Mouse (Mus musculus) brown adipose tissue, adult 24 weeks (tissue): Measurements from ENCODE around the gene Rsad2. TPM values are rescaled to one million over a fixed set of nuclear protein-coding genes. Genes with fewer than 3 reads are reported as not detected.
"Not testable (repeated sequence)": the region's sequence is repeated elsewhere in the genome, so short reads cannot be mapped to it uniquely, and the experiment has no call there.

ENCODE experiments used
- H3K27ac ChIP-seq: fragments of 200-500 bp; replicated peaks from 2 replicates; pipeline ENCODE4 v1.5.1; 2012; ENCODE audit warnings: low read depth, mild to moderate bottlenecking, low read length
- H3K4me1 ChIP-seq: fragments of 200-500 bp; 2 replicates; pipeline ENCODE4 v1.6.1; 2012; ENCODE audit warnings: low read length, mixed read lengths; ENCODE audit not compliant: control insufficient read depth, insufficient read depth, insufficient read length
- H3K4me3 ChIP-seq: fragments of 200-500 bp; 2 replicates; pipeline ENCODE4 v1.5.1; 2012; ENCODE audit warnings: low read depth, mild to moderate bottlenecking, low read length, moderate library complexity; ENCODE audit not compliant: insufficient read depth
- polyA plus RNA-seq: library from polyadenylated mRNA; stranded (reverse); fragments of >200 nt; gene quantifications from 2 replicates; pipeline ENCODE4 v1.2.4, GENCODE M21; 2012; ENCODE audit not compliant: missing spikeins, insufficient read depth, insufficient read length

Gene Rsad2
- polyA plus RNA-seq, 1 experiment: 2.9 TPM

DNA sequence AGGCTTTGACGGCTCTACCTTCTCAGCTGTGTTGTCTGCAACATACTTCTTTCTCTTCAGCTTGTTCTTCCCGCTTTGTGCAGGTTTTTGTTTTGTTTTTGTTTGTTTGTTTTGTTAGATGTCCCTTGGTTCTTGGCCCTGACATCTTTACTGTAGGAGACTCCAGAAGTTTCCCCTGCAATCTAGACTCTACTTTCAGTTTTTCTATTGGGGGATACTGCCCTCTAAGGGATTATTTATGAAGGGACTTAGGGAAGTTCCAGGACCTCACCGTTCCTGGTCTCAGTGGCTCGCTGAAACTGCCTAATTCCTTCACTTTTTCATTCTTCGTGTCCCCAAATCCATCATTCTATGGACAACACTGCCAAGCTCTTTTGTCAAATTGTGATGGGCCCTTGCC is 9.3 kb upstream of the Rsad2 start:
- Histone ChIP-seq H3K4me1 (peaks cover 8% of the 10 kb centered on the region; the same call in 1 of the 2 replicates), H3K27ac (no peak overlapping the region), H3K4me3 (no peak overlapping the region)

- peak overlapping the region; percentile 78 for H3K27ac ChIP-seq
- peaks cover 19% of the 10 kb centered on the region; the same call in 1 of the 2 replicates for H3K4me1 ChIP-seq
- H3K4me3 ChIP-seq: no peak overlapping the region
Measured at GRCm38 (mm10) chr12:26460091-26460490, 3.8 kb upstream of the Rsad2 start.

DNA sequence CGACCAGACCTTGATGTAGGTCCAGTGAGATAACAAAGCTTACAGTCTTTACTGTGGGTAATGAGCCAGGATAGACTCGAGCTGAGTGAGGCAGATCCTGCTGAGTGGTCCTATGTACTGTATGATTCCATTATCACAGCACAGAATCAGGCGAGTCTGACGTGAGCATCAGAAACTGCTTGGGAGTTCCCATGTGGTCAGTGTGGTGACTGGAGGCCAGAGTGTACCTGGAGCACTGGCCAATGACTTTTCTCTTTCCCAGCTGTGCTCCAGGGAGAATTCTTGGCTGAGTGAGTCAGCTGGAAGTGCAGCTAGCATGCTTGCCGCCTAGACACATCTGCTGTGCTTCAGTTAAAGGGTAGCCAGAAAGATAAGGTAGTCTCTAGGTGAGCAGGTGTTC is 1.6 kb downstream of the Rsad2 start:
- Histone ChIP-seq H3K4me1 (peaks cover 26% of the 10 kb centered on the region; the same call in 1 of the 2 replicates), H3K27ac (peak overlapping the region; percentile 75), H3K4me3 (peak overlapping the region; percentile 67)

DNA sequence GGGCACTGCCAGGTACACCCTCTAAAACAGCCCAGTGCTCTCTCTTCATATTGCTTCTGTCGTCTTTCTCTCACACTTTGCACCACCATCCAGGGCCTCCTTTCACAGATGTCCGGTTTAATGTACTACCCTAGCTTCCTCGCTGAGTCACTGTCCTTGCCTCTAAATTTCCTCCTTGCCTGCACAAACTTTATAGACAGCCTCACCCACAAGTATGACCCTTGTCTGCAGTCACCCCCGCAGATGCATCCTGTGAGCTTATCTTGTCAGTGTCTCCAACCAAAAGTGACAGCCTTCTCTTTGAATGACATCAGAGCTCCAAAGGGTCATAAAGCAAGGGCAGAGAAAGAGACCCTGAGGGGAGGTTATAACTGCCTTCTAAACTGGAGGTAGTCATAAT is 3.3 kb downstream of the Rsad2 start:
- H3K4me1 ChIP-seq: peaks cover 29% of the 10 kb centered on the region; the same call in 1 of the 2 replicates
- H3K27ac ChIP-seq: peak overlapping the region; percentile 55; the same call in 1 of the 2 replicates
- peak overlapping the region; percentile 32 for H3K4me3 ChIP-seq

- Histone ChIP-seq H3K4me1 (peaks cover 31% of the 10 kb centered on the region), H3K4me3 (no peak overlapping the region), H3K27ac (0 out of 2 replicates have a peak overlapping the region, but pooled peaks have one; percentile 46)
Measured at GRCm38 (mm10) chr12:26451150-26451549, 5.1 kb downstream of the Rsad2 start.

- Histone ChIP-seq H3K4me3 (no peak overlapping the region), H3K4me1 (peaks cover 28% of the 10 kb centered on the region), H3K27ac (peak overlapping the region; percentile 8; the same call in 1 of the 2 replicates)
Measured at GRCm38 (mm10) chr12:26449483-26449882, 6.8 kb downstream of the Rsad2 start.

DNA sequence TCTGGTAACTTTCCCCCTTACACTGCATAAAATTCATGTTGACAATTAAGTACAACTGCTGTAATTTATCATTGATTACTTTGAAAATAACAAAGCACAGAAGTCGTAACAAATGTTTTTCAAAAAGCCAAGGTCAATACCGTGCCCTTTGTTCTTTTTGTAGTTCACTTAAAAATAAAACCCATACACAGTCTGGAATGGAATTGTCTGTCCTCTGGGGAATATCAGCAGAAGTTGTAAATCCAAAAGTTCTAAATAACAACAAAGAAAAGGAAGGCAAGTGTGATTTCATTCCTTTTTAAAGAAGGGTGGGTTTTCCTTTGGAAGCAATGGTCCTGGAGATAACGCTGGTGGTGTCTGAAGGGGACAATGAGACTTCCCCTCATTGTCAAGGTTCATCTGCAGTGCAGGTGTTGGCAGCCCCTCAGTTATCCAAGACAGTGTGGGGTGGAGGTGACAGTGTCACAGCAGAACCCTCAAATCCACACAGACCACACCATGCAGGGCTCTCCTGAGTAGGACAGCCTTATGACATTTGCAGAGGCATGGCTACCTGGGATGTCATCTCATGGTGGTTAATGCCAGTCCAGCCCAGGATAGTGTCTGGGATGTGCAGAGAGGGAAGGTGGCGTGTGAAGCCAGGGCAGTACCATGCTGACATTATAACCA is 9.7 kb downstream of the Rsad2 start:
- H3K27ac ChIP-seq: peak overlapping the region; percentile 80
- no peak overlapping the region for H3K4me3 ChIP-seq
- peaks cover 18% of the 10 kb centered on the region for H3K4me1 ChIP-seq

GRCm38 (mm10) chr12:26444511-26444910 is 11.7 kb downstream of the Rsad2 start:
- Histone ChIP-seq H3K27ac (no peak overlapping the region), H3K4me1 (peaks cover 12% of the 10 kb centered on the region), H3K4me3 (no peak overlapping the region)

GRCm38 (mm10) chr12:26444054-26444453 is 12.2 kb downstream of the Rsad2 start:
- no peak overlapping the region for H3K4me3 ChIP-seq
- H3K27ac ChIP-seq: no peak overlapping the region
- peaks cover 11% of the 10 kb centered on the region for H3K4me1 ChIP-seq

- Histone ChIP-seq H3K4me3 (no peak overlapping the region), H3K27ac (peak overlapping the region; percentile 74), H3K4me1 (peaks cover 5% of the 10 kb centered on the region; the same call in 1 of the 2 replicates)
Measured at GRCm38 (mm10) chr12:26439366-26439765, 16.9 kb downstream of the Rsad2 start.

DNA sequence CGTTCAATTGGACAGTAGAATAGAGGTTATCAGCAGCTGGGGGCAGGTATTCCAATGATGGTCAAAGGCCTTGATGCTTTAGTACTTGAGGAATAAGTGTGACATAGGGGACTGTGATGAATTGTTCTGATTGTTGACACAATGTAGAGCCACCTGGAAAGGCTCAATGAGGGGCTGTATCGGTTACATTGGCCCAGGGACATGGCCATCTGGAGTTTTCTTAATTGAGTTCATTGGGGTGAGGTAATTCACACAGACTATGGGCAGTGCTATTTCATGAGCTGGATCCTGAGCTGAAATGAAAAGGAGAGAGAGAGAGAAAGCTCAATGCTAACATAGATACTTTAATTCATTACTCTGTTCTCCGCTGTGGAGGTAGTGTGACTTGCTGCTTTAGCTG is 18.3 kb downstream of the Rsad2 start:
- peaks cover 5% of the 10 kb centered on the region; the same call in 1 of the 2 replicates for H3K4me1 ChIP-seq
- no peak overlapping the region for H3K4me3 ChIP-seq
- H3K27ac ChIP-seq: no peak overlapping the region

GRCm38 (mm10) chr12:26436334-26436733 is 19.9 kb downstream of the Rsad2 start:
- Histone ChIP-seq H3K27ac (peak overlapping the region; percentile 9; the same call in 1 of the 2 replicates), H3K4me1 (peaks cover 5% of the 10 kb centered on the region; the same call in 1 of the 2 replicates), H3K4me3 (no peak overlapping the region)

DNA sequence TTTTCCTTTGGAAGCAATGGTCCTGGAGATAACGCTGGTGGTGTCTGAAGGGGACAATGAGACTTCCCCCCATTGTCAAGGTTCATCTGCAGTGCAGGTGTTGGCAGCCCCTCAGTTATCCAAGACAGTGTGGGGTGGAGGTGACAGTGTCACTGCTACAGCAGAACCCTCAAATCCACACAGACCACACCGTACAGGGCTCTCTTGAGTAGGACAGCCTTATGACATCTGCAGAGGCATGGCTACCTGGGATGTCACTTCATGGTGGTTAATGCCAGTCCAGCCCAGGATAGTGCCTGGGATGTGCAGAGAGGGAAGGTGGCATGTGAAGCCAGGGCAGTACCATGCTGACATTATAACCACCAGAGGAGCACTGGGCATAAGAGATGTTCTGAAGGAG is 27.5 kb downstream of the Rsad2 start:
- not testable (repeated sequence) for H3K4me1 ChIP-seq, H3K4me3 ChIP-seq, H3K27ac ChIP-seq

DNA sequence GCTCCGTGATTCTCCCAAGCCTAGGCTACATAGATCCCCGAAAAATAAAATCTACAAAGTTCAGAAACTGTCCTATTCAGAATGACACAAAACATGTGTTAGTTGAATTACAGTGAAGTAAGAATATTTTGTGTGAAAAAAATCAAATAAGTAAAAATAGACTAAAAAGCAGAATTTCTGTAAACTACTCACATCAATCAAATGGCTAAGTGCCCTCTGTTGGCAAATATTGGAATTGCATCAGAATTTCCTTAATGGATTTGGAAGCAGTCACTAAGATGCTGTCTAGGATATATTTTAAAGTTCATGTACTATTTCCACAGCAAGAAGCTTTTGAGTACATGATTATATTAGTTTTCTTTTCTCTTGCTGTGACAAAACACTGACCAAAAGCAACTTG is 31.4 kb downstream of the Rsad2 start:
- Histone ChIP-seq H3K4me1 (no peaks in the 10 kb centered on the region; the same call in 1 of the 2 replicates), H3K27ac (no peak overlapping the region), H3K4me3 (no peak overlapping the region)

DNA sequence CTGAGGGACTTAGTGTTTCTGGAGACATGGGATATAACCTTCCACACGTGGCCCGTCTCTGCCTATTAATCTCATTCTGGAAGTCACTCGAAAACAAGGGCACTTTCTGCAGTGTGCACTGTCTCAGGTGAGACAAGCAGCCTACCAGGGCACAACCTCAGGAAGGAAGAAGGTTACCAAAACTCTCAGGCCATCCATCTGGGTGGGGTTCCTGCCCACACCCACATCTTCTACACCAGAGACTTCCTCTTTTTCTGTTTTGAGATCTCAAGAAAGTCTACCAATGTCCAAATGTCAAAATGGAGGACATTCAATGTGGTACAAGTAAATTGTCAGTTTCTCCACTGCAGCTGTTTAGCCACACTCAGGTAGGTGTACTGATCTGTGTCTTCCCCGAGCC is 37.9 kb downstream of the Rsad2 start:
- H3K4me3 ChIP-seq: no peak overlapping the region
- H3K4me1 ChIP-seq: no peaks in the 10 kb centered on the region
- H3K27ac ChIP-seq: no peak overlapping the region

DNA sequence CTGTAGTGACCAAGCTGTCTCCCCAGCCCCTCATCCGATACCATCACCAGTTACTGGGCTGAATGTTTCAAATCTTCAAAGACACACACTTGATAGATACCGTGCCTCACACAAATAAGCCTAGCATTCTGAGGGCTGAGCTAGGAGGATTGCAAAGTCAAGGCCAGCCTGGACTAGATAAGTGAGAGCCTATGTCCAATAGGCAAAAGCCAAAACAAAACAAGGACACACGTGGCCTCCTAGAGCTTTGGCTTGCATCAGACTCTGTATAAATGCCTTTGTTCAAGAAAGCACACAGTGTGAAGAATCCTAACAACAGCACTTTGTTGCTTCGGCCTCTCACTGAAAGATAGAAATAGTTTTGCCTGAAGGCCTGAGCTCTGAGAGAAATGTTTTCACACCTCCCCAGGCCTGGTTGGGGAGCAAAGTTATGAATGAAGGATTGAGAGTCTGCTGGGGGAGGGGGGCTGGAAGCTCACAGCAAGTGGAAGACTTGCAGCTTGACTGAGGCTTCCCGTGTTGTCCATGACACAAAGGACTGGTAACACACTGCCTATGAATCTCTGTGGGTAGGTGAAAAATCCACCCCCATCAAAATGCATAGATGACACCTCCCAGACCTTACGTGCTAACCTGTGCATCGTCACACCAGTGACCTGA is 39.5 kb downstream of the Rsad2 start:
- H3K4me1 ChIP-seq: peaks cover 10% of the 10 kb centered on the region; the same call in 1 of the 2 replicates

More for the DNA sequence above, 39.5 kb downstream of the Rsad2 start:
- no peak overlapping the region for H3K4me3 ChIP-seq
- H3K27ac ChIP-seq: no peak overlapping the region
